Mouse (Mus musculus): ENCODE results near the gene Creld1.

Creld1 gene

DNA sequence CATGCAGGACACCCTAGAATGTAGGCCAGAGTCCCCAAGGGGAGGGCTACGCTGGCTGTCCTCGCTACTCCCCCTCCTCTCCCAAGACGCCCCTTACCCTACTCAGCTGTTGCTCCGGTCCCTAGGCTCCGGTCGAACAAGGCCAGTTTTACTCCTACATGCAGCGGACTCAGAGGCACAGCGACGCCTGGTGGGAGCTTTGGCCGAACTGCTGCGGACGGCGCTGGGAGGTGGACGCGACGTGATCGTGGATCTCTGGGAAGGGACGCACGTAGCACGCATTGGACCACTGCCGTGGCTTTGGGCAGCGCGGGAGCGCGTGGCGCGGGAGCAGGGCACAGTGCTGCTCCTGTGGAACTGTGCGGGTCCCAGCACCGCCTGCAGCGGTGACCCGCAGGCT, 13.7 kb upstream of the Creld1 start:
- peak; percentile 48 to 64 for DNase-seq (ENCODE audit: low spot score in 2 of 2)

DNA sequence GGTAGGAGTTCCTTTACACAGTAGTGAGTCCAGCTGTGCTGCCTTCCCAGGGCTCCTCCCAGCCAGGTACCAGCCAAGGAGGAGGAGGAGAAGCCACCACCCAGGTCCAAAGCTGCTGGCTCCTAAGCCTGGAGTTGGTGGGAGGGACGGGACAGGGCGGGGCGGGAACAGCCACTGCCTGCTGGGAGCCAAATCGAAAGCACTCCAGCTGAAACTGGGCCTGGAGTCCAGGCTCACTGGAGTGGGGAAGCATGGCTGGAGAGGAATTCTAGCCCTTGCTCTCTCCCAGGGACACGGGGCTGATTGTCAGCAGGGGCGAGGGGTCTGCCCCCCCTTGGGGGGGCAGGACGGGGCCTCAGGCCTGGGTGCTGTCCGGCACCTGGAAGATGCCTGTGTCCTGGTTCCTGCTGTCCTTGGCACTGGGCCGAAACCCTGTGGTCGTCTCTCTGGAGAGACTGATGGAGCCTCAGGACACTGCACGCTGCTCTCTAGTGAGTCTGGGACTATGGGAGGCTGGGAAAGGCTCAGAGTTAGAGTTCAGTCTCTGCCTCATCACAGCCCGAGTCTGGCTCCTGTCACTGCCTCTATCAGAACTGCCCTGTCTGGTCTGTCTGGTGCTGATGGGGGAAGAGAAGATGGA, 11.7 kb upstream of the Creld1 start, which contains the start of gene Il17rc:
TSS of gene Il17rc (plus strand) at position 131 of the 640 bp plus-strand sequence.
- peak; percentile 74 to 79 for DNase-seq (ENCODE audit: low spot score in 2 of 2)

DNA sequence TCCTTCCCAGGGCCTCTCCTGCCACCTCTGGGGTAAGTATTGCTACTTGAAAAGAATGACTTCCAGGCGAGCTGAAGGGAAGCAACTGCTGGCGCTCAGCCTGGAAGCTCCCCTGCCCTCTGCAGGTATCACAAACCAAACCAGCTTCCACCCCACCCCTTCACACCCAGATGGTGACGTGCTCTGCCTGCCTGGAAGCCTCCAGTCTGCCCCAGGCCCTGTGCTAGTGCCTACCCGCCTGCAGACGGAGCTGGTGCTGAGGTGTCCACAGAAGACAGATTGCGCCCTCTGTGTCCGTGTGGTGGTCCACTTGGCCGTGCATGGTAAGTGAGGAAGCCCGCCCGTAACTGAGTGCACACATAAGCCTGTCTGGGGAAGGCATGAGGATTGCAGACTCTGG, 11.0 kb upstream of the Creld1 start:
- no peak for DNase-seq (ENCODE audit: low spot score in 2 of 2)

DNA sequence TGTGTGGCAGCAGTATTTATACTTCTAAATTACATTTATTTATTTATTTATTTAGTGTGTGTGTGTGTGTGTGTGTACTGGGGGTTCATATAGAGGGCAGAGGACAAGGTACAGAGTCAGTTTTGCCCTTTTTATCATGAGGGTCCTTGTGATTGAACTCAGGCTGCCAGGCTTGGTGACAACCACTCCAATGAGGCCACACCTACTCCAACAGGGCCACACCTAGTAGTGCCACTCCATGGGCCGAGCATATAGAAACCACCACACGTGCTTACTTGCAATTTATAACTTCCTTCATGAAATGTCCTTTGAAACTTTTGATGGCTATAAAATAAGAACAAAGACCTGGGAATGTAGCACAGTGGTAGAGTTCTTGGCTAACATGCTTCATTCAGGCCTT, 9.9 kb upstream of the Creld1 start:
- DNase-seq (ENCODE audit: low spot score in 2 of 2), result no peak

DNA sequence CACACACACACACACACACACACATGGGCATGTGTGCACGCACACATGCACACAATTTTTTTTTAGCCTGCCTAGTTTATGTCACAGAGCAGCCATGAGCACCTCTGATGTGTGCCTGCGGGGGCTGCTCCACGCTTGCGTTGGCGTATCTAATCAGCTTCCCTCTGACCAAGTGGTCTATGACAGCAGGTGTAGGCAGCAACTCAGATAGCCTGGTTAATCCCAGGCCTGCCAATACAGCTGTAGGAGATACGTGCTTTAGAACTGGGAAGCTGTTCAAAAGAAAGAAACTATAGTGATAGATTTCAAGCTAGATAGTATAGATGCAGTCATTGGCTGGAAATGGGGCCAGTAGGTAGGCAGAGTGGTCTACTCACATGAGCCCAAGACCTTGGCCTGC, 9.4 kb upstream of the Creld1 start:
- no peak for DNase-seq (ENCODE audit: low spot score in 2 of 2)

DNA sequence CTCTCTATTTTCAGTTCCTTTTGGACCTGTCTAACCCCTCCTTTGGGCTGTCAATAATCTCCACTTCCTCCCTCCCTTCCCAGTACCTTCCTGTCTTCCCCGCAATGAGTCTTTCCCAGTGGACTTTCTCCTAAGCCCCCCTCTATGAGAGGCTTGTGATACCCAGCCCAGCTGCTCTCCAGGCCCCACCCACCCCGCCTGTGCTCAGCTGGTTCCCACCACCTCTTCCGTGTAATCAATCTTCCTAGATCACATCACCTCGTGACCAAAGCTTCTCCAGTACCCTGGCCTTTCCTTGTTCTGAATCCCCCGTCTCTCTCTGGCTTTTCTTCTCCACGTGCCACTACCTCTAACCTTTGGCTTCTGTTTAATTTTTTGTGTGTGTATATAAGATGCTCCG, 5.7 kb upstream of the Creld1 start:
- DNase-seq (ENCODE audit: low spot score in 2 of 2), result no peak

DNA sequence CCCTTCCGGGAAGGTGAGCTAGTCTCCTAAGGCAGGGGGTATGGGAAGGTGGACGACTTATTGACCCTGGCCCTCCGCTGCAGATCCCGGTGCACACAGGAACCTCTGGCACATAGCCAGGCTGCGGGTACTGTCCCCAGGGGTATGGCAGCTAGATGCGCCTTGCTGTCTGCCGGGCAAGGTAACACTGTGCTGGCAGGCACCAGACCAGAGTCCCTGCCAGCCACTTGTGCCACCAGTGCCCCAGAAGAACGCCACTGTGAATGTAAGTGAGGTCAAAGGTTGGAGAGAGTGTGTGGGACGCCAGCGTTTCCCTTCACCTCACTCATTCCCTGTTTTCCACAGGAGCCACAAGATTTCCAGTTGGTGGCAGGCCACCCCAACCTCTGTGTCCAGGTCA, 4.2 kb upstream of the Creld1 start:
- no peak for DNase-seq (ENCODE audit: low spot score in 2 of 2)

DNA sequence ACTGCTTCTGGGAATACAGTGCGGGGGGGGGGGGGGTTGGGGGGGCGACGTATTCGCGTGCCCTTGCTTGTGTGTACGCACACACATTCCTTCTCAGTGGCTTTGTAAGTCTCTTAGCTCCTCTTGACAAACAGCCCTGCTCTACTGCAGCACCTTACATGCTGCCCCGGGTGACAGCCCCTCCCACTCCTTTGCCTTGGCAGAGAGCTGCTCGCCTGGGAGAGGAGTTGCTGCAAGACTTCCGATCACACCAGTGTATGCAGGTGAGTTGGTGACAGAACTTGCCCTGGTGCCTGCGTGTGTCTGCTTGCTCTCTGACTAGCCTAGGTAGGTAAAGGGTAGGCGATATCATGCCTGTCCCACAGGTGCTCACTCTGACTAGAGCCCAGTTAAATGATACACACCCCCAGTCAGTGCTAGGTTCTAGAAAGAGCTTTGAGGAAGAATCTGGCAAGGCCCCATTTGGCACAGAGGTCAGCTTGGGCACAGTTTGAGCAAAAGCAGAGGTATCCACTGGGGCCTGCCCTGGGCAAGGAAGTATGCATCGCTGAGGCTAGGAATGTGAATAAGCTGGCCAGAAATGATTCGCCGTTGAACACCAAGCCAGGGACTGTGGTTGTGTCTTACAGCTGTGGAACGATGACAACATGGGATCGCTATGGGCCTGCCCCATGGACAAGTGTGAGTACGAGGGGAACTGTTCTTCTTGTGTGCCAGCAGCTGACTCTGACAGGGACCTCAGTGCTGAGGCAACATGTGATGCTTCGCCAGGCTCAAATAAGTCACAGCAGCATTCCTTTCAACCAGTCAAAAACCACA, 2.3 kb upstream of the Creld1 start:
- peak; percentile 23 to 35 for DNase-seq (ENCODE audit: low spot score in 2 of 2)

DNA sequence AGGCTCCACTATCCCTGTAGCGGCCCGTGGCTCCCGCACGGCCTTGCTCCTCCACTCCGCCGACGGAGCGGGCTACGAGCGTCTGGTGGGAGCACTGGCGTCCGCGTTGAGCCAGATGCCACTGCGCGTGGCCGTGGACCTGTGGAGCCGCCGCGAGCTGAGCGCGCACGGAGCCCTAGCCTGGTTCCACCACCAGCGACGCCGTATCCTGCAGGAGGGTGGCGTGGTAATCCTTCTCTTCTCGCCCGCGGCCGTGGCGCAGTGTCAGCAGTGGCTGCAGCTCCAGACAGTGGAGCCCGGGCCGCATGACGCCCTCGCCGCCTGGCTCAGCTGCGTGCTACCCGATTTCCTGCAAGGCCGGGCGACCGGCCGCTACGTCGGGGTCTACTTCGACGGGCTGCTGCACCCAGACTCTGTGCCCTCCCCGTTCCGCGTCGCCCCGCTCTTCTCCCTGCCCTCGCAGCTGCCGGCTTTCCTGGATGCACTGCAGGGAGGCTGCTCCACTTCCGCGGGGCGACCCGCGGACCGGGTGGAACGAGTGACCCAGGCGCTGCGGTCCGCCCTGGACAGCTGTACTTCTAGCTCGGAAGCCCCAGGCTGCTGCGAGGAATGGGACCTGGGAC, 509 bp upstream of the Creld1 start:
- DNase-seq (ENCODE audit: low spot score in 2 of 2), result peak; percentile 30 to 33

DNA sequence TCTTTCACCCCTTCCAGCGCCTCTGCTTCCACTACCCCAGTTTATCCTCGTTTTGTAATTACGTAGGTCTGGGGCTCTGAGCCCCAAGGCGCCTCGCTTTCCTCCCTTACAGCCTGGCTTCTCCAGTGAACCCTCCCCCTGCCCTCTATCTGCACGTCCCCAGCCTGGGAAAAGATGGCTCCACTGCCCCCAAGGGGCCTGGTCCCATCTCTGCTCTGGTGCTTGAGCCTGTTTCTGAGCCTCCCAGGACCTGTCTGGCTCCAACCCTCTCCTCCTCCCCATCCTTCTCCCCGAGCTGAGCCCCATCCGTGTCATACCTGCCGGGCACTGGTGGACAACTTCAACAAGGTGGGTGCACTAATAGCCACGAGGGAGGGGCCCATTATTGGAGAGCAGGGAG, 632 bp downstream of the Creld1 start:
- DNase-seq (ENCODE audit: low spot score in 2 of 2), result peak; percentile 27 to 46

DNA sequence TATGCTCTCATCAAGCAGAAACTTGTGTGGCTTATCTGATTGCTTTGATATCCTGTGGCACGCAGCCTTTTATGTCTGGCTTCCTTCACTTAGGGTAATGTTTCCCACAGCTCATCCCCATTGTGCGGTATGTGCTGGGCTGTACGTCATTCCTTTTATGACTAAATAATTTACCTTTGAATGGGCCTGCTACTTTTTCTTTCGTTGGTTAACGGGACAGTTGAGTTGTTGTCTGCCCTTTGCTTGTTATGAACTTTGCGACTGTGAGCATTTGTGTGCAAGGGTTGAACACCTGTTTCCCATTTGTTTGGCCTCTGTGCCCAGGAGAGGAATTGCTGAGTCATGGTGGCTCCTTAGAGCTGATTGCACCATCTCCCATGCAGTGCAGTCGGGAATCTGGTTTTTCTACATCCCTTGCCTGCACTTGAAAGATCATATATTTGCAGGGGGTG, 4.1 kb downstream of the Creld1 start:
- no peak for DNase-seq (ENCODE audit: low spot score in 2 of 2)

DNA sequence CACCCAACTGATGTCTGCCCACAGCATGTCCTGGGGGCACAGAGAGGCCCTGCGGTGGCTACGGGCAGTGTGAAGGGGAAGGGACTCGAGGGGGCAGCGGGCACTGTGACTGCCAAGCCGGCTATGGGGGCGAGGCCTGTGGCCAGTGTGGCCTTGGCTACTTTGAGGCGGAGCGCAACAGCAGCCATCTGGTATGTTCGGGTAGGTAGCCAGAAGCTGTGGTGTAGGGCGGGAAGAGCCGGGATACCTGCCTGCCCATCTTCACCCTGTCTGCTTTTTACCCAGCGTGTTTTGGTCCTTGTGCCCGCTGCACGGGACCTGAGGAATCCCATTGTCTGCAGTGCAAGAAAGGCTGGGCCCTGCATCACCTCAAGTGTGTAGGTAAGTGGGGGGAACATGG, 6.3 kb downstream of the Creld1 start:
- DNase-seq (ENCODE audit: low spot score in 2 of 2), result no peak

DNA sequence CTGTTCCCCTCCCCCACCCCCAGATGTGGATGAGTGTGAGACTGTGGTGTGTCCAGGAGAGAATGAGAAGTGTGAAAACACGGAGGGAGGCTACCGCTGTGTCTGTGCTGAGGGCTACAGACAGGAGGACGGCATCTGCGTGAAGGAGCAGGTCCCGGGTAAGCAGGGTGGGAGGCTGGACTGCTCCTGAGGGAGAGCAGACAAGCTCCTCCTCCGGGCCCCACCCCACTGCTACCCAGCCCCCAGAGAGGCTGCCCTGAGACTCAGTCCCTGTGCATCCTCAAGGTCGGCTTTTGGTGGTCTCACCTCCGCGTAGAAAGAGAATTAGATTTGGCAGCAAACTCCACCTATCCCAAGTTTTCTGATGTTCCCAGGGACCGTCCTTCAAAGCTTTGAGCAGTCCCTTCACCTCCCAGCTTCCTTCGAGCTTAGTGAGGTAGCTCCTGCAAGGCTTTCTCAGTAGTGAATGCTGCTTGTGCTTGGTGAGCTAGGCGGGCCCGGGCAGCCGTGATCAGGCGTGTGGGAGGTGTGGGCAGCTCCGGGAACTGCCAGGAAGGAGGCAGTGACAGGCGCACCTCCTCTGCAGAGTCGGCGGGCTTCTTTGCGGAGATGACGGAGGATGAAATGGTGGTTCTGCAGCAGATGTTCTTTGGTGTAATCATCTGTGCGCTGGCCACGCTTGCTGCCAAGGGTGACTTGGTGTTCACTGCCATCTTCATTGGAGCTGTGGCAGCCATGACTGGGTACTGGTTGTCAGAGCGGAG, 9.2 kb downstream of the Creld1 start:
- no peak for DNase-seq (ENCODE audit: low spot score in 2 of 2)

DNA sequence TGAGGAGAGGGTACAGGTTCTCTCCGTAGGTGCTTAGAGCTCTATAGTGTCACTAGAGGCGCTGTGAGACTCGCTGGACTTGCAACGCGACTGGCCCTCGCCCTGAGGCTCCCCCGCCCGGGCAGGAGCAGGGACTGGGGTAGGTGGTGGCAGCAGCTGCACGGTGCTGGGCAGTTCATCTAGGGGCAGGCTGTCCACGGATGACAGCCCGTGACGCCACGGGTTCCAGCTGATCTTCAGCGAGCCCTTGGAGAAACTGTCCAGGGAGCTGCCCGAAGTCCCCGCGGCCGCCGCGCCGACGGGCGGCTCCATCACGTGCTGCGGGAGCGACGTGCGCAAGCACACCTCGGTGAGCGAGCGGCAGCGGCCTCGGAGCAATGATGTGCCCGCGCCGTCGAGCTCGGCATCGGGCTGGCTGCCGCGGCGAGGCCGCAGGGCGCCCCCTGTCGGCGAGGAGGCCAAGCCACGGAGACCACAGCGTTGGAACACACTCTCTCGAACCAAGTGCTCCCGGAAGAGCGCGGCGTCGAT, 11.2 kb downstream of the Creld1 start:
- peak; percentile 69 to 75 for DNase-seq (ENCODE audit: low spot score in 2 of 2)

DNA sequence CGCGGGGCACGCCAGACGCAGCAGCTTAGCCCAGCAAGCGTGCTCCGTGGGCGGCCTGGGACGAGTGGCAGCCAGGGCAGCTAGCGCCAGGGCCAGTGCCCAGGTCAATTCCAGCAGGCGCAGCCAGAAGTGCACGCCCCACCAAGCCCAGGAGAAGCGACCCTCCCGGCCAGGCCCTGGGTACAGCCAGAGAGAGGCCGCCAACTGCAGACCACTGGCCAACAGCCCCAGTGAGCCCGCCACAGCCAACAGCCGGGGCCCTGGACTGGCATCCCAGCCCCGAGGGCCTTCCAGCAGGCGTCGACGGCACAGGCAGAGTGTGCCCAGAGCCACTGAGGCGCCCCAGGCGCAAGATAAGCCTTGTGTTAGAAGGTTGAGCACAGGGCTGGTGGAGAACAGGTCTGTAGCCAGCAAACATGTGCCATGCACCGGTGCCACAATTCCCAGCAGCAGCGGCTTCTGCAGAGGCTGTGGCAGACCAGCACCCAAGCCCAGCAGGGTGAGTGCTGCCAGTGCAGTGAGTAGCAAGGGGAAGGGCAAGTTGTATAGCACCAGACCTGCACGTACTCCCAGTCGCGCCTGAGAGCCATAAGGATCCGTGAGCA, 12.1 kb downstream of the Creld1 start:
- no peak for DNase-seq (ENCODE audit: low spot score in 2 of 2)

DNA sequence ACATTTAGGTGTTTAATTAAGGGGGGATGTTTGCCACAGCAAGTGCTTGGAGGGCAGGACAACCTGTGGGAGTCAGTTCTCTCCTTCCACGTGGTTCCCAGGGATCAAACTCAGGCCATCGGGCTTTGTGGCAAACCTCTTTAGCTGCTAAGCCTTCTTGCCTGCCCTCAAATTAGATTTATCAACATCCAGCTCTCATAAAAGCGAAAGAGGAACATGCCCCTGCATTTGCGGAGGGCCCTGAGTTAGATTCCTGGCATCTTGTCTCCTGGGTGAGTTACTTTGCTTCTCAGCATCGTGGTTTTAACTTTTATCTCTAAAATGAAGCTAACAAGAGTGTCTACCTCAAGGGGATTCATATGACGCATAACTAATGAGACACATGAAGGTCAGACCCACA, 16.2 kb downstream of the Creld1 start:
- DNase-seq (ENCODE audit: low spot score in 2 of 2), result no peak

DNA sequence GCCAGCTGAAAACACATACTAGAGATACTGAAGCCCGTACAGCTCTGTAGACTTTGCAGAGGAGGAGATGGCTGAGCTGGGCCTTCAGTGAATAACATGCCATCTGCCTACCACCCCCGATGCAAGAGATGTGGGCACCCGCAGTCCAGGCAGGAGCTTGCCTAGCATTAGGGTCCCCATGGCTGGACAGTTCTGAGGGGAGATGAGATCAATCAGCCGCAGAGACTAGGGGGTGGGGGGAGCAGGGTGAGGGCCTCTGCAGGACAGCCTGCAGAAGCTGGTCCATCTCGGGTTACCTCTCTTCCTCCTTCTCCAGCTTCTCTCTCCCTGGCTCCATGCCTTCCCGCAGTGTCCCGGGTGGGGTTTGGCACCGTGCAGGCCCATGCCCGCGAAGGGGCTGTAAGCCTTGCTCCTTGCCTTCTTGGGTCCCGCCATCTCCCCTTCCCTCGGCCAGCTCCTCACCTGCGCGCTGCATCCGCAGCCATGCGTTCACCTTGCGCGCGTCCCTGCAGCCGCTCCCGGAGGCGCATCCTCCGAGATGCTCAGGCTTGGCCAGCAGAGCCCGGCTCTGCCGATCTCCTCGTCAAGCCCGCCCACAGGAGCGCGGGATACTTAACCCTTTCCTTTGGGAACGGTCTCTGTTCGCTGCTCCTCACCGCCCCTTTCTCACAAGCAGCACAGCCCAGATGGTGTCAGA, 18.4 kb downstream of the Creld1 start, which contains the start of gene Prrt3:
TSS of gene Prrt3 (minus strand) at position 544 of the 697 bp plus-strand sequence.
- no peak for DNase-seq (ENCODE audit: low spot score in 2 of 2)

DNA sequence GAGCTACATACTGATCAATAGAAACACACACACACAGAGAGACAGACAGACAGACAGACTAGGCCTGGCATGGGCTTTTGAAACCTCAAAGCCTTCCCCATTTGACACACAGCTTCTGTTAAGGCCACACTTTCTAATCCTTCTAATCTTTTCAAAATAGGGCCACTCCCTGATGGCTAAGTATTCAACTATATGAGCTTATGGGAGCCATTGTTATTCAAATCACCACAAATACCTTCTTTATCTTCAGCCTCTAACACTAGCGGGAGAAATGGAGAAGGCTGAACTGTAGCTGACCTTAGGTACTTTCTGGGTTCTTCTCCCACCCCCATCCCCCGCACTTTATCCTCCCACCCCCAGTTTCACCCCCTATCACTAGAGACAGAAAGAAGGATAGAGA, 19.7 kb downstream of the Creld1 start:
- no peak for DNase-seq (ENCODE audit: low spot score in 2 of 2)

DNA sequence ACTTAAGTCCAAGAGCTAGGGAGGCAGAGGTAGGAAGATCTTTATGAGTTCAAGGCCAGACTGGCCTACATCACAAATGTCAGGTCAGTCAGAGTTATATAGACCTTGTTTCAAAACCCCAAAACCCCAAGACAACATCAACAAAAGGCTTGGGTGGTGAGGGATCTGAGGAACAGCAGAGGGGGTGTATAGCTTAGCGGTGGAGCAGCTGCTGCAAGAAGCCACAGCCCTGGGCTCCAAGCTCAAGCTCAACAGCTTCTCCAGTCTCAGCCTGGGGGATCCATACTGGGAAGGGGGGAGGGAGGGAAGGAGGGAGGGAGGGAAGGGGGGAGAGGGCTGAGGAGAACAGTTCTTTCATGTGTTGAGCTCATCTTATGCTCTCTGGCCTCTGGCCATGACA, 22.6 kb downstream of the Creld1 start:
- DNase-seq (ENCODE audit: low spot score in 2 of 2), result no peak

DNA sequence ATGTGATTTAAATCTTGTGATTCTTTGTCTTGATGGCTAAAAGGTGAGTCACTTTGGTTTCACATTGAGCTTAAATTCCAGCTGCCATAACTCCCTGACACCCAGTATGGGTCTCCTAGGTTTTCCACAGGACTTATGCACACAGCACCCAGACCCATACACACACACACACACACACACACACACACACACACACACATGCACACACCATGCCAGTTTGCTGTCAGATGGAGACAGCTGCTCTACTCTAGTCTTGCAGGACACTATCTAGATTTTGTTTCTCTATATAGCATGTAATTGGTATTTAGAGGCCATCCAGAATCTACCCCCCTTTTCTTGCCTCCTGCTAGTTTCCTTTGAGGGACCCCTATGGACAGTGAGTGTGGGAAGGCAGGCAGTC, 24.0 kb downstream of the Creld1 start:
- no peak for DNase-seq (ENCODE audit: low spot score in 2 of 2)
